Mouse (Mus musculus) C2C12 (cell line): ENCODE measurements around the gene Slc2a5.

Source experiments
- CEBPB ChIP-seq: IDR thresholded peaks from one replicate; pipeline ENCODE4 v1.6.1; 2011; ENCODE audit warnings: low read depth, mild to moderate bottlenecking, control low read depth, moderate library complexity
- CTCF ChIP-seq: IDR thresholded peaks from one replicate; pipeline ENCODE4 v1.5.1; 2011; ENCODE audit not compliant: control insufficient read depth, insufficient read depth, insufficient read length
- MAX ChIP-seq: IDR thresholded peaks from one replicate; pipeline ENCODE4 v1.6.1; 2011; ENCODE audit warnings: mild to moderate bottlenecking, control low read depth
- MYOD1 ChIP-seq: IDR thresholded peaks from one replicate; pipeline ENCODE4 v1.6.1; 2011; ENCODE audit warnings: low read depth; ENCODE audit not compliant: control insufficient read depth, insufficient read length
- USF1 ChIP-seq: IDR thresholded peaks from one replicate; pipeline ENCODE4 v1.6.1; 2011; ENCODE audit warnings: low read depth, mild to moderate bottlenecking, control low read depth, moderate library complexity

DNA sequence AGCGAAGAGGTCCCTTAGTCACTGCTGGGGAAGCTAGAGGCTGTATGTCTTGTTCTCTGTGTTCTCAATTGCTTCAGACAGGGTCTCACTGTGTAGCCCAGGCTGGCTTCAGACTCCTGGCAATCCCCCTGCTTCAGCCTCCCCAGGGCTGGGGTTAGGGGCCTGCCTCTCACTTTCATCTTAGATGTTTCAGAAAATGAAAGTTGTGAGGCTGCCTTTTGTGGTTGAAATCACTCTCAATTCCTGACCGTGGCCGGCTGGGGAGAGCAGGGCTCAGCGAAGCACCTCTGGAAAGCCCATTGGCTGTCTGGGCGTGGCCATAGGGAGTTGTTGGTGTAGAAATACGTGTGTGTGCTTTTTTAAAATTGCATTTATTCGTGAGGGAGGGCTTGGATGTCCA is 22.8 kb upstream of the Slc2a5 start:
- TF ChIP-seq CTCF = no peak
- TF ChIP-seq CEBPB = no peak
- TF ChIP-seq MAX = no peak
- no peak for TF ChIP-seq MYOD1
- TF ChIP-seq USF1 = no peak
